Mouse (Mus musculus): Measurements from ENCODE around the gene Dennd1c. TPM values are rescaled to one million over a fixed set of nuclear protein-coding genes. Genes with fewer than 3 reads are reported as not detected.

Gene Dennd1c
- polyA plus RNA-seq (2011; ENCODE audit: insufficient read depth, insufficient read length, low read depth, missing spikeins): 6.6 and 8.9 TPM in 2 replicates

GRCm38 (mm10) chr17:57078336-57078735, at the start of gene Dennd1c:
Gene Dennd1c (minus strand): TSS chr17:57078514.
- TF ChIP-seq CTCF (IDR thresholded peaks at IDR 0.05; ENCODE audit: low read depth, low read length) (no peak), EP300 (IDR thresholded peaks at IDR 0.05; ENCODE audit: insufficient read depth, low read depth, low read length) (no peak), POLR2A (IDR thresholded peaks at IDR 0.05; ENCODE audit: insufficient read depth, low read length) (no peak)
- H3K27me3 ChIP-seq (ENCODE audit: control insufficient read depth, insufficient read depth, low read length, poor library complexity, severe bottlenecking): no peaks in the 10 kb centered on the region
- H3K4me1 ChIP-seq (ENCODE audit: control insufficient read depth, insufficient read depth, low read length): peaks cover 8% of the 10 kb centered on the region
- no peak within 1 kb of the TSS for H3K9ac ChIP-seq (ENCODE audit: low read depth, poor library complexity, severe bottlenecking)
- no peak within 1 kb of the TSS for H3K27ac ChIP-seq (ENCODE audit: insufficient read depth, low read length)
- H3K36me3 ChIP-seq (ENCODE audit: control insufficient read depth, insufficient read depth, low read length, poor library complexity, severe bottlenecking): no peaks in the 10 kb centered on the region
- H3K4me3 ChIP-seq (ENCODE audit: low read depth, low read length): no peak within 1 kb of the TSS
- no peaks in the 10 kb centered on the region for H3K9me3 ChIP-seq (replicated peaks; ENCODE audit: control insufficient read depth, insufficient read depth, low read length, poor library complexity, severe bottlenecking)

GRCm38 (mm10) chr17:57125853-57126622, 47.7 kb upstream of the Dennd1c start:
- Histone ChIP-seq H3K9me3 (replicated peaks; ENCODE audit: control insufficient read depth, insufficient read depth, low read length, poor library complexity, severe bottlenecking) (0 out of 2 replicates have a peak, but pooled peaks cover 6% of the 10 kb centered on the region), H3K4me3 (ENCODE audit: low read depth, low read length) (no peak overlapping the region), H3K9ac (ENCODE audit: low read depth, poor library complexity, severe bottlenecking) (no peak overlapping the region), H3K4me1 (ENCODE audit: control insufficient read depth, insufficient read depth, low read length) (peaks cover 1% of the 10 kb centered on the region), H3K27ac (ENCODE audit: insufficient read depth, low read length) (no peak overlapping the region), H3K36me3 (ENCODE audit: control insufficient read depth, insufficient read depth, low read length, poor library complexity, severe bottlenecking) (no peaks in the 10 kb centered on the region), H3K27me3 (ENCODE audit: control insufficient read depth, insufficient read depth, low read length, poor library complexity, severe bottlenecking) (no peaks in the 10 kb centered on the region)
- TF ChIP-seq POLR2A (IDR thresholded peaks at IDR 0.05; ENCODE audit: insufficient read depth, low read length): no peak
- no peak for TF ChIP-seq EP300 (IDR thresholded peaks at IDR 0.05; ENCODE audit: insufficient read depth, low read depth, low read length)
- TF ChIP-seq CTCF (IDR thresholded peaks at IDR 0.05; ENCODE audit: low read depth, low read length): no peak

- H3K9me3 ChIP-seq (replicated peaks; ENCODE audit: control insufficient read depth, insufficient read depth, low read length, poor library complexity, severe bottlenecking): 0 out of 2 replicates have a peak, but pooled peaks cover 6% of the 10 kb centered on the region
- no peak overlapping the region for H3K27ac ChIP-seq (ENCODE audit: insufficient read depth, low read length)
- no peak for TF ChIP-seq EP300 (IDR thresholded peaks at IDR 0.05; ENCODE audit: insufficient read depth, low read depth, low read length)
- no peak for TF ChIP-seq POLR2A (IDR thresholded peaks at IDR 0.05; ENCODE audit: insufficient read depth, low read length)
- no peak for TF ChIP-seq CTCF (IDR thresholded peaks at IDR 0.05; ENCODE audit: low read depth, low read length)
- no peaks in the 10 kb centered on the region for H3K36me3 ChIP-seq (ENCODE audit: control insufficient read depth, insufficient read depth, low read length, poor library complexity, severe bottlenecking)
- no peak overlapping the region for H3K4me3 ChIP-seq (ENCODE audit: low read depth, low read length)
- peaks cover 1% of the 10 kb centered on the region for H3K4me1 ChIP-seq (ENCODE audit: control insufficient read depth, insufficient read depth, low read length)
- no peak overlapping the region for H3K9ac ChIP-seq (ENCODE audit: low read depth, poor library complexity, severe bottlenecking)
- H3K27me3 ChIP-seq (ENCODE audit: control insufficient read depth, insufficient read depth, low read length, poor library complexity, severe bottlenecking): no peaks in the 10 kb centered on the region
Measured at GRCm38 (mm10) chr17:57124792-57125191, 46.5 kb upstream of the Dennd1c start.

- Histone ChIP-seq H3K27ac (ENCODE audit: insufficient read depth, low read length) (no peak overlapping the region), H3K9me3 (replicated peaks; ENCODE audit: control insufficient read depth, insufficient read depth, low read length, poor library complexity, severe bottlenecking) (0 out of 2 replicates have a peak, but pooled peaks cover 6% of the 10 kb centered on the region), H3K27me3 (ENCODE audit: control insufficient read depth, insufficient read depth, low read length, poor library complexity, severe bottlenecking) (no peaks in the 10 kb centered on the region), H3K4me3 (ENCODE audit: low read depth, low read length) (no peak overlapping the region), H3K4me1 (ENCODE audit: control insufficient read depth, insufficient read depth, low read length) (peaks cover 1% of the 10 kb centered on the region), H3K9ac (ENCODE audit: low read depth, poor library complexity, severe bottlenecking) (no peak overlapping the region), H3K36me3 (ENCODE audit: control insufficient read depth, insufficient read depth, low read length, poor library complexity, severe bottlenecking) (no peaks in the 10 kb centered on the region)
- TF ChIP-seq POLR2A (IDR thresholded peaks at IDR 0.05; ENCODE audit: insufficient read depth, low read length): no peak
- no peak for TF ChIP-seq EP300 (IDR thresholded peaks at IDR 0.05; ENCODE audit: insufficient read depth, low read depth, low read length)
- TF ChIP-seq CTCF (IDR thresholded peaks at IDR 0.05; ENCODE audit: low read depth, low read length): no peak
Measured at GRCm38 (mm10) chr17:57123192-57124118, 45.1 kb upstream of the Dennd1c start.

- H3K27ac ChIP-seq (ENCODE audit: insufficient read depth, low read length): peak overlapping the region; percentile 47
- H3K36me3 ChIP-seq (ENCODE audit: control insufficient read depth, insufficient read depth, low read length, poor library complexity, severe bottlenecking): no peaks in the 10 kb centered on the region
- H3K4me3 ChIP-seq (ENCODE audit: low read depth, low read length): no peak overlapping the region
- no peak for TF ChIP-seq CTCF (IDR thresholded peaks at IDR 0.05; ENCODE audit: low read depth, low read length)
- 0 out of 2 replicates have a peak, but pooled peaks have one; percentile 7 for TF ChIP-seq EP300 (IDR thresholded peaks at IDR 0.05; ENCODE audit: insufficient read depth, low read depth, low read length)
- H3K4me1 ChIP-seq (ENCODE audit: control insufficient read depth, insufficient read depth, low read length): peaks cover 1% of the 10 kb centered on the region
- H3K27me3 ChIP-seq (ENCODE audit: control insufficient read depth, insufficient read depth, low read length, poor library complexity, severe bottlenecking): no peaks in the 10 kb centered on the region
- no peak overlapping the region for H3K9ac ChIP-seq (ENCODE audit: low read depth, poor library complexity, severe bottlenecking)
- 0 out of 2 replicates have a peak, but pooled peaks cover 6% of the 10 kb centered on the region for H3K9me3 ChIP-seq (replicated peaks; ENCODE audit: control insufficient read depth, insufficient read depth, low read length, poor library complexity, severe bottlenecking)
Measured at GRCm38 (mm10) chr17:57121856-57122255, 43.5 kb upstream of the Dennd1c start.

Measured in ES-Bruce4 (cell line).